Mouse (Mus musculus): ENCODE results near the gene Gpr87.

DNA sequence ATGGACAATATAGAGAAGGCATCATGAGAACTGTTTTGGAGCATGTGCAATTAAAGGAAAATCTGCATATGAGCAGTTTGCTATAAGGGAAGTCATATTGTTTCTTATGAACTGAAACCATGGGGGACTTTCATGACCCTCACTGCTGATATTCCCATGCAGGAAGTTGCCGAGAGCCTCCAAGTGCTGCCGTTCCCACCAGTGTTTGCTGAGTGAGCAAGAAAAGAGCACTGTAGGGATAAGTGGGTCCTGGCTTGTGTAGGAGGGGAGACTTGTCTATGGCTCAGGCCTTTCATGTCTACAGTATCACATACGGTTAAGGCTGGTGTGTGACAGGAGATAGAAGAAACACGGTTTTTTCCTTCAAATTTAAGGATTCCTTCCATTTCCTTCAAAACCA lies 9.2 kb downstream of the Gpr87 start:
- TF ChIP-seq CTCF (IDR thresholded peaks at IDR 0.05; ENCODE audit: extremely low read depth, insufficient read depth, low read length), result no peak
- TF ChIP-seq POLR2A (IDR thresholded peaks at IDR 0.05; ENCODE audit: extremely low read depth, insufficient read depth, low read length), result no peak

Measured in cortical plate, adult 2 months (tissue).